Mouse (Mus musculus): ENCODE measurements around the gene Csf3.
A peak's percentile ranks its signal among the peaks of the same experiment; 100 is the strongest.
"Not testable (repeated sequence)": the region's sequence is repeated elsewhere in the genome, so short reads cannot be mapped to it uniquely, and the experiment has no call there.

The Csf3 gene

DNA sequence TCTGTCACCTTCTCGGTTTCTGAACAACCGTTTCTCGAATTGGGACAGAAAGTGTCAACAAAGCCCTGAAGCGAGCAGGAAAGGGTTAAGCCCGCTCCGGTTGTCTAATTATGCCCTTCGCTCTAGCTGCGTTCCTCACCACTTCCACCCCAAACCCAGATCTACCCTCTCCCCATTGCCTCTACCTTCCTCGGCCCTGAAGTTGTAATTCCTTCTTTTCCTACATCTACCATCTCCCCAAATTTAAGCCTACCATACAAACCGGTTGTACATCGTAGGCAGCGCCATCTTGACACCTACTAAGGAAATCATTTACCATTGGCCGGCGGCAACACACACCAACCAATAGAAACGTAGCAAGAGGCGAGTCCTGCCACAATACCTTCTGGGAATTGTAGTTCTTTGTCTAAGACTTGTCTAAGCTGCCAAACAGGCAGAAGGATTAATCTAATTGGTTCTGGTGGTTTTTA, 28.1 kb downstream of the Csf3 start, which contains the start of gene Med24:
Med24 (minus strand) TSS at position 317 of the 470 bp plus-strand sequence.
- DNase-seq (ENCODE audit: low read depth, low spot score): peak; percentile 87

DNA sequence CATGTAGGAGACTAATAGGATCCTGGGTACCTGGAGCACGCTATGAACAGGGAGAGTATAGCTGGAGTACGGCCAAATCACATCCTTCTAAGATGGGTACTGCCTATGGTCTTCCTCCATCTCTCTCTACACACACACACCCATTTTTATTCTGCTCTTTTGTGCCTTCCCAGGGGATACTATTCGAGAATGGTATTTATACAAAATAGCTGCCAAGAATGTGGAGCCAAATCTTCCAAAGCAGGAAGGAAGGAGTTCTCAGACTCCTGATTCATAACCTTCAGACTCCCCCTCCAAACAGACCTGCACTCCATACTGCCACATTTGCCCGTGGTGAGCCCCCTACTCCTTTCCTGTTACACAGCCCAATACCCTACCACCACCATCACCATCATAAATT, 29.7 kb downstream of the Csf3 start:
- no peak for DNase-seq (ENCODE audit: low read depth, low spot score)

DNA sequence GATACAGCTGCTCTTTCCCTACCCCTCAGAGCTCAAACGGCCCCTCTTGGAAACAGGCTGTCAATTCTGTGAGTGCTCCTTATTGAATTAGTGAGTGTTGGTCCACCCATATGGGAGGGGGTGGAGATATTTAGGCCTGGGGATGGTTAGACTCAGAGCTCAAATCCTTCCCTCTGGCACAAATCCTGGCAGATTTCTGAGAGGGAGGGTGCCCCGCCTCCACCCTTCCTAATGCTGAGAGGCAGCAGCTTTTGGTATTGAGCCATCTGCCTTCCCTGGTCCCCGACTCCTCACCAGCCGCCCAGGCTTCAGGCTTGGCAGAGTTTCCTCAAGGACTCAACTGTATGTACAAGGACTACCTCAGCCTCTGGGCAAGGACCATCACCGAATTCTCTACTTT, 30.1 kb downstream of the Csf3 start:
- no peak for DNase-seq (ENCODE audit: low read depth, low spot score)

DNA sequence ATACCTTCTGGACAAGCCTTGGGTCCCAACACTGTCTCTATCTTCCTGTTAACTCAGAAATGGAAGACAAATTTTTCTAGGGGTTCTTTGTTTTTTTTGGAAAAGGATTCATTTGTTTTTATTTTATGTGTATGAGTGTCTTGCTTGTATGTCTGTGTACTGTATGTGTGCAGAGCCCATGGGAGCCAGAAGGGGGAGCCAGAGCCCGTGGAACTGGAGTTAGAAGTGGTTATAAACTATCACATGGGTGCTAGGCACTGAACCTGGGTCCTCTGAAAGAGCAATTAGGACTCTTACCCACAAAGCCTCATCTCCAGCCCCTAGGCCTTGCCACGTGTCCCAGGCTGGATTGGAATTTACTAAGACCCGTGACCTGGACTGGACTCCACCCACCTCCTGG, 33.0 kb downstream of the Csf3 start:
- no peak for DNase-seq (ENCODE audit: low read depth, low spot score)

DNA sequence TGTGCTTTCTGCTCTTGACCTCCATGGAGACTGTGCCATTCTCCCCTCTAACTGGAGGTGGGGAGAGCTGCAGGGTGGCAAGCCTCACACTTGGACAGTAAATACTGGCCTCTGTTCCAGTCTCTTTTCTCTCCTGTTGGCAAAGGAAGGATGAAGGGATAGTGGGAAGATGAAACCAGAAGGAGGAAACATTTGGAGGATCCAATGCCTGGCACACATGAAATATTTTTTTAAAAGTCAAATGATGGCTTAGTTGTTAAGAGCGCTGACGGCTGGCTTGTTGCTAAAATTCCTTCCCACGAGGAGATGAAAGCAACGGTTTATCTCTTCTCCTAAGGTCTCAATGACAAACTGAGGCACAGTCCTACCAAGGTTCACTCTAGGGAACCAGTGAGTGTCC, 34.0 kb downstream of the Csf3 start:
- no peak for DNase-seq (ENCODE audit: low read depth, low spot score)

DNA sequence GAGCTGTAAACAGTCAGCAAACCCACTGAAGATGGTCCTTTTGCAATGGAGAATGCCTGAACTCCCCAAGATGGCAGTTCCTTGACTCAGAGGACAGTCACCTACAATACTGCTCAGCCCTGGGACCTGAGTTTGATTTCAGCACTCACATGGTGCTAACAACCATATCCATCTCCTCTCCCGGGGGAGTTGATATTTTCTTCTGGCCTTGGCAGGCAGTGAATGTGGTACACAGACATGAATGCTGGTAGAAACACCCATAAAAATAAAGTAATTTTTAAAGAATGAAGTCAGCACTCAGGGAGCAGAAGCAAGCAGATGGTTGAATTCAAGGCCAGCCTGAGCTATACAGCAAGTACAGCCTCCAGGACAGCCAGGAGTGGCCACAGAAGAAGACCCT, 35.1 kb downstream of the Csf3 start:
- DNase-seq (ENCODE audit: low read depth, low spot score): no peak

DNA sequence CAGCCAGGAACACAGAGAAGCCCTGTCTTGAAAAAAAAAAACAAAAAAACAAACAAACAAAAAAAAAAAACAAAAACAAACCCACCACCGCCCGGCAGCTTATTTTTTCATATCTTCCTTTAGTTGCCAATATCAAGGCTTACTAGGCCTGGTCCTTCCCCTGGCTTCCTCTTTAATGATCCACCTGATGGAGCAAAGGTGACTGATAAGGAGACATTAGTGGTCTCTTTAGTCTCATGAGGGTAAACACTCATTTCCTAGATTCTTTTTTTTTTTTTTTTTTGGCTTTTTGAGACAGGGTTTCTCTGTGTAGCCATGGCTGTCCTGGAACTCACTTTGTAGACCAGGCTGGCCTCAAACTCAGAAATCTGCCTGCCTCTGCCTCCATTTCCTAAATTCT, 36.2 kb downstream of the Csf3 start:
- DNase-seq (ENCODE audit: low read depth, low spot score): not testable (repeated sequence)

DNA sequence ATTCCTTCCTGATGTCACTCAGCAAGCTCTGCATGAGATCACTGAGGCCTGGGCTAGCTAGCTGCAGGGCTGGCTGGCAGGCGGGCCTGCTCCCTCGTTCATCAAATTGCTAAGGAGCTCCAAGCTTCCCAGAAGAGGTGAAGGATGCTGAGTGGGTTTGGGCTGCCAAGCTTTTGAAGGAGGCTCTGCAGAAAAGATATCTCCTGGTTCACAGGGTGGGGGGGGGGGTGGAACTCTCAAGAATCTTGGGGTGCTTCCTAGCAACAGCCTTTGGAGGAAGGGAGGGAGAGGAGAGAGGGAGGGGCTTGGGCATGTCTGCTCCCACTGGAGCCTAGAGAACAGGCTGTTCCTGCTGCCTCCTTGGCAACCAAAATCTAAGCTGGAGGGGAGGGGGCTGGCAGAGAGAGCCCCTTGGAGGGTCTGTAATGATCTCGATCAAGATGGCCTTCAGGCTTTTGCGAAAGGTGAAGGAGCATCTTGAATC, 37.4 kb downstream of the Csf3 start:
- DNase-seq (ENCODE audit: low read depth, low spot score): no peak

DNA sequence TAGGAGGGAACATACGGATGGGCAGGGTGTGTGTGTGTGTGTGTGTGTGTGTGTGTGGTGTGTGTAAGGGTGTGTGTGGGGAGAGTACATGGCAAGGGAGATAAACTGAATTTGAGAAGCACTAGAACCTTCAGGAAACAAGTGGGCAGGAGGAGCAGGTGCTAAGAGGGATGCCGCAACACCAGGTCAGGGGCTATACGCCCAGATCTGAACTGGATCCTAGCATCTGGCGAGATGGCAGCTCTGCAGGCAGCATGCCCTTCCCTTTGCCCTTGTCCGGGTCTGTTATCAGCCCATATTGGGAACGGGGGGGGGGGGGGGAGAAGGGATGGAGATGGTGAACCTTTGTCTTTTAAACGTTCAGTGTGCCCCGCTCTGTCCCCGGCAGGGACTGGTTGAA, 37.9 kb downstream of the Csf3 start:
- DNase-seq (ENCODE audit: low read depth, low spot score): no peak

DNA sequence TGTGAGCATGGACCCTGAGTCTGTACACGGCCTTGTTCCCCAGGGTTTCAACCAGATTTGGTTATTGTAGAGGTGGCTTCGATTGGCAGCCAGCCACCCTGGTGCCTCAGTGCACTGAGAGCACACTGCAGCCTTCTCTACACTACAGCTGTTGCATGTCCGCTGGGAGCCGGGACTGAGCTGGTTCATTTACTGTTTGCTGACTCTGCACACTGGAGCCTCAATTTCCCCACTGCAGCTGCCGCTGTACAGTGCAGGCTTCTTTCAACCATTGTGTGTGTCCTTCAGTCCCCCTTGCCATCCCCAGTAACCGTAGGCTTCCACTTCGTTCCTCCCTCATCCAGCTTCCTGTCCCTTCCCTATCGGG, 38.9 kb downstream of the Csf3 start:
- no peak for DNase-seq (ENCODE audit: low read depth, low spot score)

DNA sequence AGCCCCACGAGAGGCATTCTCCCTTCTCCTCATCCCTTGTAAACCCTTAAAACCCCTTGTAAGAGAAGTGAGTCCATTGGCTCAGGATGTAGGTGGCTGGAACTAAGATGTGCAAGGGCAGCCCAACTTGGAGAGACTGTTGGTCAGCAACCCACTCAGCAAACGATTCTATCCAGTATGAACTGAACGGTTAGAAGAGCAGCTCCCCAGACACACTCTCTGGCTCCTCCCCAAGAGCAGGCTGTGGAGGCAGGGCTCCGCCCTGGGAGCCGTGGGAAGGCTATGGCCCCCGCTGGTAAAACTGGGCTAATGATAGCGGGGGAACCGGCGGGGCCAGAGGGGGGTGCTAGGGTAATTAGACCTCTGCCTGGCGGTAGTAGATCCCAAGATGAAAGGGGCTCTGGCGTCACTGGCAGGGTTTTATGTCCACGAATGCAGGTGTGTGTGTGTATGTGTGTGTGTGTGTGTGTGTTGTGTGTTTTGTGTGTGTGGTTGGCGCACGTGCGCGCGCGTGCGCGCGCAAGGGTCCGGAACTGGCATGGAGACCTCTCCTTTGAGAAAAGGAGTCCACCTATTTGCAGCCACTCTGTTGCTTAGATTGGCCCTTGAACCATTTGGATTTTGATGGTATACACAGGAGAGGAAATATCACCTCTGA, 39.5 kb downstream of the Csf3 start, which contains the start of gene Thra:
Thra (plus strand) TSS at position 246 of the 658 bp plus-strand sequence.
- DNase-seq (ENCODE audit: low read depth, low spot score): no peak

DNA sequence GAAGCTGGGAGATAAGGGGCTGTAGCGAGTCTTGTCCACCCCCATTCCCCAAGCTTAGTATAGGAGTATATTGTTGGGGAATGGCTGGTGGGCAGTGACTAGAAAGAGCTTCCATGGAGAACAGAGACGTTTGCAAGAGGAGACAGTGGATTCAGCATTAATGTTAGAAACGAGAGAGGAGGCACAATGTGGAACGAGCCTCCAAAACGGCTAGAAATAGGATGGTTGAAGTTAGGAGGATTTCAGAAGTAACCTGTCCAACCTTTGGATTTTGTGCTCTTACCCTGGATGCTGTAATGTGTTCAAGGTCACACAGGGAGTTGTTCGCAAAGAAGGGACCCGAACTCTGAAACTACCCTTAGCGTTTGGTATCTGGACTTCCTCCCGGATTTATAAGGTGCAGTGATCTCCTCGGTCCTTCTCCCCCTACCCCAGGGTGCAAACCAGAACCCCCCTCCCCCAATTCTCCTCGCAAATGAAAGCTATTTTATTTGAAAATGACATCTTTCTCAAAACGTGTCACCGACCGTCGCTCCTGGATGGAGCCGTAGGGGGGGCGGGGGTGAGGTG, 40.1 kb downstream of the Csf3 start:
- no peak for DNase-seq (ENCODE audit: low read depth, low spot score)

DNA sequence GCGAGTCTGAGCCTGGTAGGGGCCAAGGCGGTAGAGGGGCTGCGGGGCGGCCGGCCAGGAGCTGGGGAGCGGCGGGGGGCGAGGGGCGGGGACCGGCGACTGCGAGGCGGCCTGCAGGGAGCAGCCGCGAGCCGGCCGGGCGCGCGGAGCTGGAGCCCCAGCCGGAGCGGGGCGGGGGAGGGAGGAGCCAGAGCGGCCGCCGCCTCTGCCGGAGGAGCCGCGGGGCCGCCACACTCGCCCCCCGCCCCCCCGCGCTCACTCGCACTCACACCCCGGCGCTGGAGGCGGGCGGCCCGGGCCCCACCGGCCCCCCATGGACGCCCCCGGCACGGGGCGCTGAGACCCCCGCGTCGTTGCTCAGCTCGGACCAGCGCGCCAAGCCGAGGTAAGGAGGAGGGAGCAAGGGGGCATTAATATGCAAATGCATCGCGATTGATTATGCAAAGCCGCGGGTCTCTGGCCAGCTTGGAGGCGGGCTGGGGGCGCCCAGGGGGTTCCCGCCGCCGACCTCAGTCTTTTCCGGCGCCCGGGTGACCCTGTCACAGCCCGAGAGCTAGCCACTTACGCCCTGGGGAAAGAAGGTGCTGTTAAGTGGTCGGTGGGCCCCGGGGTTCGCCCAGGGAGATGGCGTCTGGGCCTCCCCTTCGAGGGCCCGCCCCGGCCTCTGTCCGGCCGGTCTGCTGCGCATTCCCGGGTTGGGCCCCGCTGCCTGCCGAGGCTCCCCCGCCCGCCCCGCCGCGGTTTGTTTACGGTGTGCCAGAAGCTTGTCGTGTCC, 40.7 kb downstream of the Csf3 start:
- DNase-seq (ENCODE audit: low read depth, low spot score): no peak

DNA sequence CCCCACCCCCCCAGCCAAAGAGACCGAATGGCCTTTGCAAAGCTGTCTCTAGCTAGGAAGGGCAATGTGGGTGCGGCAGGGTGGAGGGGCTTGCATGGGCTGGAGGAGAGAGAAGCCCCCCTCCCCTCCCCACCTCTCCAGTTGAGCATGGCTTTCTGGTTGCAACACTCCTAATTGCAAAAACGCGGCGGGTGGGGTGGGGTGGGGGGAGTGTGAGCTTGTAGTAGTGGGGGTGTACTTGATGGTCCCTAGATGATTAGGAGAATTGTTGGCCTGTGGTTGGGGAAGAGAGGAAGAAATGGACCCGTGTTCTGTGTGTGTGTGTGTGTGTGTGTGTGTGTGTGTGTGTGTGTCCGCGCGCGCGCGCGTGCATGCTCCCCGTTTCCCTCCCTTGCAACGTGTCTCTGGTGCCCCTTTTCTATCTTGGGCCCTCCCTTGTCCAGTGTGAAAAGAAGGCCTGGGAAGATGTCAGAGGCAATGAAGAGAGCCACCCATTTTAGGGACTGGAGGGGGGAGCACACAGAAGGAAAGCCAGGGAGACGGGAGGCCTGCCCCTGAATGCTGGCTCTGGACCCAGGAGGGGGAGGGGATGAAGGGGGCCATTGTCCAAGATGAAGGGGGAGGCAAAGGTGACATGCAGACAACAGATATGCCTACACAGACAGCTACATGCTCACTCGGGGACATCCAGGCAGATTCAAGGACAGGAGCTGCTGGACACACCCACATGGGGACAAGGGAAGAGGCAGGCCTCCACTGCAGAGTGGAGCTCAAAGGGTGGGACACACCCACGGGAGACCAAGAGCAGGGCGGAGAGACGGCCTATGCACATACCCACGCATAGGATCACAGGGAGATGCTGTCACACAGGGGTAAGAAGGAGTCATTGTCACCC, 41.6 kb downstream of the Csf3 start:
- DNase-seq (ENCODE audit: low read depth, low spot score): no peak

DNA sequence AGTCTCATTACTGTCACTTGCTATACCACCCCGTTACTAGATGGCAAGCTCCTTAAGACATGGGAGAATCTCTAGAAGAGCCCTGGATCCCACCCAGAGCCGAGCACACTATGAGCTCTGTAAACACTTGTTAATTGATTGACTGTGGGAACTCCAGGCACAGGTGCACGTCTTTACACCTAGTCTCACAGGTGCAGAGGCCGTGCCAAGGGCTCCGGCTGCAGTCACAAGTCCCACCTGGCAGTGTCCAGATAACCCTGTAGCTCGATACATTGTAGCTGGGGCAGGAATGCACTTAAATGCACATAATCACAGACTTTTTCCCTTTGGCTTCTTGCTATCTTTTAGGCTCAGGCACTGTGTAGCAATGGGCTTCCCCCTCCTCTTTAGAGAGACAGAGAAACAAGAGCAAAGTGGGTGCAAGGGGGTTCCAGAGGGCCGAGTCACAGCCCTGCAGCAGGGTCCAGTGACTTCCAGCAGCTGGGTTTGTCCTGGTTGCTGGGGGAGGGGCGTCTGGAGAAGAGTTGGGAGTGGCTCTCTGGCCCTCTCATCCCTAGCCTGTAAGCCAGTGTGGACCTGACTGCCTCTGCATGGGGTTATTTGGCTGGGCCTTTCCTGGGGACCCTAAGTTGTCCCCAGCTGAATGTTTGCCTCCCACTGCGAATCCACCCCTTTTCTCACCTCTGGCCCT, 42.7 kb downstream of the Csf3 start:
- no peak for DNase-seq (ENCODE audit: low read depth, low spot score)

DNA sequence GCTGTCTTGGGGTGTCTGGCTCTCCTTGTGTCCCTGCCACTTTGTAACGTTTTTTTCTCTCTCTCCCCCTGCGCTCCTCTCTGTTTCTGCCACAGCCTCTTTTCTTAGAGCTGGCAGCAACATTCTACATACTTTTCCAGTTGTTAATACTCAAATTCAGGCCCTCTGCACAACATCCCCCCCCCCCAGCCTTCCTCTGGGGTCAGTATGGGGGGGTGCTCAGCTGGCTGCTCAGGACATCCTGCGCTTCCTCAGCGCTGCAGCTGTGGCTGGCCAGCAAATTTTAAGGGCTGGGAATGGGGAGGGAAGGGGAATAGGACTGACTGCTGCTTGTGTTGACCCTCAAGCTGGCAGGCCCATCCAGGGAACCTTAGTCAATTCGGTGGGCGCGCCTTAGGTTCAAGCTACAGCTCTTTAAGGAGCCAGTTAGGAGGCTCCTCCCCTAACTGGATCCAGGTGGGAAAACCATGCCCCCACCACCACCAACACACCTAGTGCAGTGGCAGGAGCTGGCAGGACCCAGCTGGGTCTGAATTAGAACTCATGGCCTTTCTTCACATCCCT, 43.5 kb downstream of the Csf3 start:
- DNase-seq (ENCODE audit: low read depth, low spot score): no peak

DNA sequence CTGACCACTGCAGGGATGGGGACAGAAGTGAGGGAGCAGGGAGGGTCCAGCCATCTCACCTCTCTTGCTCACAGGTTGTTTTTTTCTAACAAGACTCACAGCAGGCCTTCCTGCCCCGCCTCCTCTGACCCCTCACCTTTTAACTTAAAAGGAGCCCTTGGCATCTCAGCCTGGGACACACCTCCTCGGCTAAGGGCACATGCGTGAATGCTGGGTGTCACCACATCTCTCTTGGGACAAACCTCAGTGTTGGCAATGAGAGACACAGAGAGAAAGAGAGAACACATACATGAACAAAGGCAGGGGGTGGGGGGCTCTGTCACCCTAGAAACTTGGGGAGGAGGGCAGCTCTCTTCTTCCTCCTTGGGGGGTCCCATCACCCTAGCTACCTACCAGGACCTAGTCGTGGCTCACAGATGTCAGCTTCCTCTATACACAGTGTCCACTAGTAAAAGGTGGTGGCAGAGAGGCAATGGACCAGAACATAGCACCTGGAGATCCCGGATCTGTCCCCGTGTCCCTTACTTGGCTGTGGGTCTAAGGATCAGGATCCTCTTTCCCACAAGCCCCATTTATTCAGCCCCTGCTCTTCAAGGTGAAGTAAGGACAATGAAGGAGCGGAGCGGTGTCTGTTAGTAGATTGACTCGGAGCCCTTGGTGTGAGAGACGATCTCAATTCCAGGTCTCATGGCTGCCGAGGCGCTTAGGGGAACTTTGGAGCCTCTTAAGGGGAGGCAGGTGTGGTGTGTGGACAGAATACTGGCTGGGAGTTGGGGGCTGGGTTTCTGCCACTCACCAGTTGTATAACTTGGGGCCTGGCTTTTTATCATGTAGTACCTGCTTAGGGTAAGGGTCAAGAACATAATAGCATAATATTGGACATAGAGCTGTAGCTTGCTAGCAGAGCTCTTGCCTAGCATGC, 45.1 kb downstream of the Csf3 start:
- DNase-seq (ENCODE audit: low read depth, low spot score): no peak

DNA sequence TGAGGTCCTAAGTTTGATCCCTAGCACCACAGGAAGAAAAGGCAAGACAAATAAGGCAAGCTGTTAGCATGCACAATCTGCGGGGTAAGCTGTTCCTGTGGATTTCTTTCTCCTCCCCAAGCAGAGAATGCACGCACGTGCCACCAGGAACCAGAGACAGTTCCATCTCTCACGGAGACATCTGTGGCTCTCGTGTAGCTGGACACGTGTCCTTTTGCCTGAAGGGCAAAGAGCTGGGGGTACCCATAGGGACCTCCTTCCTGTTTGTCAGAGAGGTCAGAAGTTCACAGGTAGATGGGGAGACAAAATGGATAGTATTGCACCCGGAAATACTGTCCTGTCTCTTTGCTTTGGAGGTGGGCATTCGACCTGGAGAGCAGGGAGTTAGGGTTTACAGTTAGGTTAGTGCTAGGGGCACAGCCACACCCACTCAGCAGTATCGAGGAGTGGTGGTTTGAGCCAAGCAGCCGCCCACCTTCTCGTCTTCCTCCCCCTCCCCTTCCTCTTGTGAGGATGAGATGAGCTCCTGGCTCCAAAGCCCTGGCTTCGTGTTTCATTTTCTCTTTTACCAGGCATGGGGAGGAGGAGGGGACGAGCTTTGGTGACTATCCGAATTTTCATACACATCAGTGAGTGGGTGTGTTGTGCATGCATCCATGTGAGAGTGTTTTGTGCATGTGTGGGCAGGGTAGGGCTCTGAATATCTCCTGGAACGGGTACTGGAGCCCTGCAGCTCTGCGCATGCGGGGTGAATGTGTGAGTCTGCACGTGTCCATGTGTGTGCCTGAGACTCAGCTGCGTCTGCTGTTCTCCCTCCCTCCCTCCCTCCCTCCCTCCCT, 46.0 kb downstream of the Csf3 start:
- no peak for DNase-seq (ENCODE audit: low read depth, low spot score)
